Mouse (Mus musculus) small intestine, adult 2 months (tissue): ENCODE measurements around the gene Trim44. TPM values are rescaled to one million over a fixed set of nuclear protein-coding genes. Genes with fewer than 3 reads are reported as not detected.

Experiments used
- H3K27ac ChIP-seq: fragments of 200-500 bp; 2 replicates; pipeline ENCODE4 v1.5.1; 2012; ENCODE audit warnings: low read depth, low read length, control low read depth, inconsistent platforms; ENCODE audit not compliant: insufficient read depth
- H3K27me3 ChIP-seq: fragments of 200-500 bp; 2 replicates; pipeline ENCODE4 v1.6.1; 2012; ENCODE audit warnings: mild to moderate bottlenecking, moderate library complexity, low read length, inconsistent platforms; ENCODE audit not compliant: control insufficient read depth, insufficient read depth
- H3K36me3 ChIP-seq: fragments of 200-500 bp; 2 replicates; pipeline ENCODE4 v1.6.1; 2012; ENCODE audit warnings: mild to moderate bottlenecking, low read length, control low read depth, inconsistent platforms; ENCODE audit not compliant: control insufficient read depth, insufficient read depth
- H3K4me1 ChIP-seq: fragments of 200-500 bp; 2 replicates; pipeline ENCODE4 v1.6.1; 2012; ENCODE audit warnings: low read length, inconsistent platforms, mixed read lengths; ENCODE audit not compliant: control insufficient read depth, insufficient read depth, insufficient read length
- H3K4me3 ChIP-seq: fragments of 200-500 bp; 2 replicates; pipeline ENCODE4 v1.5.1; 2012; ENCODE audit warnings: low read depth, mild to moderate bottlenecking, control low read depth, inconsistent platforms, low read length, moderate library complexity
- CTCF ChIP-seq: fragments of 200-500 bp; IDR thresholded peaks from 2 replicates; pipeline ENCODE4 v1.5.1; 2012; ENCODE audit warnings: low read depth, mild to moderate bottlenecking, control low read depth, inconsistent platforms, low read length, moderate library complexity, mixed read lengths; ENCODE audit not compliant: insufficient replicate concordance, insufficient read length; ENCODE audit errors: extremely low read depth
- POLR2A ChIP-seq: fragments of 200-500 bp; IDR thresholded peaks from 2 replicates; pipeline ENCODE4 v1.6.1; 2012; ENCODE audit warnings: low read depth, mild to moderate bottlenecking, control low read depth, inconsistent platforms, low read length, moderate library complexity
- WGBS: fragments of 180-500 bp; shearing (Covaris S2); methylation state at CpG from one replicate; pipeline ENCODE4 v1.1.7; 2018; 5-methylcytosine and 5-hydroxymethylcytosine counted together
- polyA plus RNA-seq: library from polyadenylated mRNA; depleted of rRNA; stranded (reverse); fragments of >200 nt; gene quantifications from 2 replicates; pipeline ENCODE4 v1.2.3, GENCODE M21; 2012

Trim44 gene
- polyA plus RNA-seq, 1 experiment, result 4.2 TPM

GRCm38 (mm10) chr2:102378381-102378780, 29.2 kb downstream of the Trim44 start:
- no peaks in the 10 kb centered on the region for H3K27me3 ChIP-seq
- H3K36me3 ChIP-seq, result no peaks in the 10 kb centered on the region
- TF ChIP-seq CTCF, result no peak
- no peak for TF ChIP-seq POLR2A
- no peak overlapping the region for H3K4me3 ChIP-seq
- H3K27ac ChIP-seq, result no peak overlapping the region
- 91% methylated on average over 1 of the region's 1 CpGs for WGBS
- H3K4me1 ChIP-seq, result no peaks in the 10 kb centered on the region

- Histone ChIP-seq H3K27me3 (no peaks in the 10 kb centered on the region), H3K4me3 (no peak overlapping the region), H3K27ac (no peak overlapping the region), H3K4me1 (no peaks in the 10 kb centered on the region), H3K36me3 (no peaks in the 10 kb centered on the region)
- TF ChIP-seq POLR2A (no peak), CTCF (no peak)
- 91% methylated on average over 2 of the region's 2 CpGs for WGBS
These were observed 30.3 kb downstream of the Trim44 start for GRCm38 (mm10) chr2:102377370-102377769.

GRCm38 (mm10) chr2:102373406-102374105, 34.1 kb downstream of the Trim44 start:
- no peaks in the 10 kb centered on the region for H3K4me1 ChIP-seq
- TF ChIP-seq CTCF, result no peak
- TF ChIP-seq POLR2A, result no peak
- no peak overlapping the region for H3K4me3 ChIP-seq
- H3K36me3 ChIP-seq, result no peaks in the 10 kb centered on the region
- WGBS, result 43% methylated on average over 3 of the region's 3 CpGs
- no peak overlapping the region for H3K27ac ChIP-seq
- no peaks in the 10 kb centered on the region for H3K27me3 ChIP-seq

GRCm38 (mm10) chr2:102372690-102373089, 34.9 kb downstream of the Trim44 start:
- Histone ChIP-seq H3K36me3 (no peaks in the 10 kb centered on the region), H3K4me3 (no peak overlapping the region), H3K4me1 (no peaks in the 10 kb centered on the region), H3K27ac (no peak overlapping the region), H3K27me3 (no peaks in the 10 kb centered on the region)
- TF ChIP-seq CTCF (no peak), POLR2A (no peak)

- Histone ChIP-seq H3K27ac (no peak overlapping the region), H3K4me3 (no peak overlapping the region), H3K36me3 (no peaks in the 10 kb centered on the region), H3K4me1 (no peaks in the 10 kb centered on the region), H3K27me3 (no peaks in the 10 kb centered on the region)
- TF ChIP-seq POLR2A (no peak), CTCF (no peak)
These were observed 36.3 kb downstream of the Trim44 start for GRCm38 (mm10) chr2:102371332-102371731.

- Histone ChIP-seq H3K36me3 (no peaks in the 10 kb centered on the region), H3K4me3 (no peak overlapping the region), H3K27me3 (no peaks in the 10 kb centered on the region), H3K27ac (no peak overlapping the region), H3K4me1 (0 out of 2 replicates have a peak, but pooled peaks cover 4% of the 10 kb centered on the region)
- WGBS, result 83% methylated on average over 7 of the region's 7 CpGs
- TF ChIP-seq CTCF (no peak), POLR2A (no peak)
These were observed 41.6 kb downstream of the Trim44 start for GRCm38 (mm10) chr2:102365983-102366545.

- H3K4me3 ChIP-seq, result no peak overlapping the region
- H3K36me3 ChIP-seq, result no peaks in the 10 kb centered on the region
- TF ChIP-seq POLR2A (no peak), CTCF (no peak)
- no peak overlapping the region for H3K27ac ChIP-seq
- H3K27me3 ChIP-seq, result no peaks in the 10 kb centered on the region
- 75% methylated on average over 4 of the region's 4 CpGs for WGBS
- 0 out of 2 replicates have a peak, but pooled peaks cover 4% of the 10 kb centered on the region for H3K4me1 ChIP-seq
These were observed 42.9 kb downstream of the Trim44 start for GRCm38 (mm10) chr2:102364565-102365200.
